Mouse (Mus musculus) left cerebral cortex, postnatal 36 days (tissue): ENCODE measurements at regions not wholly inside any gene's neighbourhood (a gene's known extent, or its start where the extent isn't known, plus 50 kb on each side); places are given as distances from the start of the nearest gene placed in this dataset.
"Not testable (repeated sequence)": the region's sequence is repeated elsewhere in the genome, so short reads cannot be mapped to it uniquely, and the experiment has no call there.

ENCODE experiments used
- DNase-seq, 2 experiments: peaks; one replicate each; pipeline ENCODE4 v3.0.0; 2021 to 2022; ENCODE audit warnings: low spot score in 2 of 2, mixed read lengths in 1 of 2
- intact Hi-C: fragments of 180-260 bp; cut with DNase I; formaldehyde crosslinking; loops from one replicate; pipeline ENCODE4 v1.15.1; 2025

GRCm38 (mm10) chr5:14309981-14310380 lies 204.7 kb upstream of the Pclo start:
- intact Hi-C loops, result no loop called here

DNA sequence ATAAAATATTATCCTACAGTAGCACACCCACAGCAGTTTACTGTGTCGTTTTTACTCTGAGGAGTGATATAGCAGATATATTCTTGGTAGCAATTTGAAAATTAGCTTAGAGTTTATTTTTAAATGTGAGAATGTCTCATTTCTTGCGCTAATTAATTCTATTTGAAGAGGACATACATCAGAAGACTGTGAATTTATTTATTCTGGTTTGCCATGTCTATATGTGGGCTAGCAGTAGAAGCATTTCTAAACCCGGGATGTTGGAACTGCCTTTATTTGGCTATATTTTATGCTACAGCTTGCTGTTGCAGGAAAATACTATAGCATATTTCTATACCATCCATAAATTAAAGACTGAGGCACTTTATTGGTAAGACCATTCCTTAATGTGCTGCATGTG lies 203.0 kb upstream of the Pclo start:
- intact Hi-C loops, result no loop called here
- DNase-seq, result no peak

More at GRCm38 (mm10) chr5:14309981-14310380, 204.7 kb upstream of the Pclo start:
- DNase-seq, result no peak

- peak; percentile 7 to 10 for DNase-seq
- intact Hi-C loops, result no loop called here
Observed at GRCm38 (mm10) chr5:14320216-14320615, 194.5 kb upstream of the Pclo start.

DNA sequence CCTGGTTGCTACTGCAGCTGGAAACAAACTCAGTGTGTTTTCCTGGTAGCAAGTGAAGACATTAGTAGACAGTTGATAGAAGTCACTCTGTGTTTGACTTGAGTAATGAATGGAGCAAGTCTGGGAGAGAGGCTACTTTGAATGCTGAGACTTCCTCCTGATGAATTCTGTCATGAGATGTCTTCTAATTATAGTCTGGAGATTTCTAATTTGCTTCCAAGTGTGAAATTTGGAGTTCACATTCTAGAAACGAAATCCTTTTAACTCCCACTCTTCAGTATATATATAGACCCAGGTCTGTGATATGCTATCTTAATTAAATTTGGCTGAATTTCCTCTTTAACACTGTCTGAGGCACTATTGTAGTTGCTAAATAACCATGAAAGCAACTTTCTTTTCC lies 192.7 kb upstream of the Pclo start:
- DNase-seq, result no peak
- intact Hi-C loops, result no loop called here

- no peak for DNase-seq
Observed at GRCm38 (mm10) chr5:14360446-14360845, 154.3 kb upstream of the Pclo start.

DNA sequence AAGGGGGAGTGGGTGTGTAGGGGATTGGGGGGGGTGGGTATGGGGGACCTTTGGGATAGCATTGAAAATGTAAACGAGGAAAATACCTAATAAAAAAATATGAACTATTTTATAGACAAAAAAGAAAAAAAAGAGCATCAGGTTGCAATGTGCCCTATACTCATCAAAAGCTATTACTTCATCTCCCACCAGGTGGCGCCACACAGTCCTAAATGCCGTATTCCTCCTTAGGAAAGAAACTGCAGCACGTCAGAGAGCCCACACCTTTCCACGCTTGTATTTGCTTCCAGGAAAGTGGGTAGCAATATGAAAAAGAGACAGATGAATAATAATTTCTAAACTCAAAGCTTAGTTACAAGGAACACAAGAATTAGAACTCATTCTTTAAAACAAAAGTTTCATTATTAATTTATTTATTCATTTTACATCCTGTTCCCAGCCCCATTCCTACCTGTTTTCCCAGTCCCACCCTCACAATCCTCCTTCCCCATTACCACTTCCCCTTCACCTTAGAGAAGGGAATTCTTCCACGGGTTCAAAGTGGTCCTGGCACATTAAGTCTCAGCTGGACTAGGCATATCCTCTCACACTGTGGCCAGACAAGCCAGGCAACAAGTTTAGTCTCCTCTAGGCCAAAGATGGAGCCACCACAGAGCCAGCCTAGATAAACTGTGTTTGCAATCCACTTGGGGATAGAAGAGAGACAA lies 125.4 kb upstream of the Pclo start:
- intact Hi-C loops, result no loop called here
- peak; percentile 36 to 68 for DNase-seq

More at GRCm38 (mm10) chr5:14360446-14360845, 154.3 kb upstream of the Pclo start:
- intact Hi-C loops, result no loop called here

DNA sequence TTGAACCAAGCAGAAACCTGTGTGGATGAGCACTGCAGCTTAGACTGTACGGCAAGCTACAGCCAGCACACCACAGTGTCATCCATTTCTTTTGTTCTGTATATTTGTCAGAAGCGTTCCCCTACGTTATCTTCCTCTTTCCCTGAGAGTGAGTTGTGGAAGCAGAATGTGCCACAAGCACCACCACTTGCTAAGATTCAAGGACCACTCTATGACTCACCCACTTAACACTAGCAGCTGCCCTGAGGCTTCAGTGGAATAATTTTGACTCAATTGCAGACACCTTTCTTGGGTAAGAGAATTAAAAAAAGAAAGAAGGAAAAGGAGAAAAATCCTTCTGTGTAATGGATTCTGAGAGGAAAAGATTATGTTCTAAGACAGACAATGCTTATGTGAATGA lies 122.9 kb upstream of the Pclo start:
- intact Hi-C loops, result loop anchor here (5.0 kb wide), 1 partner anchor 416 kb away; no protein-coding TSS in a partner anchor
- DNase-seq, result no peak

DNA sequence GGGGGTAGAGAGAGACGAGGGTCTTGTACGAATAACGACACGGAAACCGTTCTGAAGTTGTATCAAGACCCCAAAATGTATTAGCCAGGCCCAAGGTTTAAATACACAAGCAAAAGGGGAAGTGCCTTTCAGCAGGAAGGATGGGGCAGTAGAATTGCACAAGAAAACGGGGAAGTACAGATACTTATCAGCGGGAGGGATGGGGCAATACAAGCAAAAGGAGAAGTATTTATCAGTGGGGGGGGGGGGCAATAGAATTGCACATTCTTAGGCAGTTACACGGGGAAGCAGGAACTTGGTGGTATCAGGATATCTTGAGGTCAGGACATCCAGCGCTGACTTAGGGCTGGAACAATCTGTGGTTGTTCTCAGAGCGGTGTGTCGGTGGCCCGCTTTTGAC lies 111.3 kb upstream of the Pclo start:
- DNase-seq, intact Hi-C loops: not testable (repeated sequence)

DNA sequence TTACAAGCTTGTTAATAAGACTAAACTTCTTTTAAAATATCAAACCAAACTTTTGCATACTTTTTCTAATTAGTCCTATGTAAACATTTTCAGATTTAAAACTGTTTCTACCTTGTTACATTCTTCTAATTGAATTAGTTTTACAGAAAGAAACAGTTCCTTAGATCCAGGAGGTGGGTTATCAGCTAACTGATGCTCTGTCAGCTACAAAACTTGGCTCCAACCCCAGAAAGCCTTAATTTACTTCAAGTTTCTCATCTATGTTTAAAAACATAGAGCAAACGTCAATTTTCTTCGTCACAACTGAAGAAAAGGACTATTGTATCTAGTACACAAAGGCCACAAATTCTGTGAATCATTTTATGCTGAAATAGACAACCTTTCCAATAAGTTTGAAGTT lies 110.4 kb upstream of the Pclo start:
- intact Hi-C loops, result no loop called here
- no peak for DNase-seq

- intact Hi-C loops, result no loop called here
- DNase-seq, result peak in 1 of 2 experiments; percentile 5
Observed at GRCm38 (mm10) chr5:14415234-14415862, 99.4 kb upstream of the Pclo start.

GRCm38 (mm10) chr5:14453082-14453481 lies 61.6 kb upstream of the Pclo start:
- intact Hi-C loops, result no loop called here

More at GRCm38 (mm10) chr5:14453082-14453481, 61.6 kb upstream of the Pclo start:
- no peak for DNase-seq
